Mouse (Mus musculus) hindbrain, embryonic 11.5 days (tissue): Measurements from ENCODE around the gene Crispld2. TPM values are rescaled to one million over a fixed set of nuclear protein-coding genes. Genes with fewer than 3 reads are reported as not detected.
A peak's percentile ranks its signal among the peaks of the same experiment; 100 is the strongest.

Experiments
- ATAC-seq: fragments of 200-750 bp; cut with Nextera tagmentation; 2 replicates; pipeline ENCODE4 v1.8.0; 2017; ENCODE audit warnings: mild to moderate bottlenecking, moderate TSS enrichment, moderate library complexity; ENCODE audit not compliant: low FRiP score
- DNase-seq: peaks from one replicate; pipeline ENCODE4 v3.0.0-alpha.2; 2015; ENCODE audit warnings: low spot score
- H3K27ac ChIP-seq: fragments of 300-500 bp; sonication (generic); 2 replicates; pipeline ENCODE4 v1.5.1; 2014; ENCODE audit warnings: mild to moderate bottlenecking, low read depth, low read length
- H3K27me3 ChIP-seq: fragments of 300-500 bp; sonication (generic); 2 replicates; pipeline ENCODE4 v1.6.1; 2014; ENCODE audit warnings: mild to moderate bottlenecking, low read length, moderate library complexity, mixed read lengths; ENCODE audit not compliant: control insufficient read depth, insufficient read depth
- H3K36me3 ChIP-seq: fragments of 300-500 bp; sonication (generic); 2 replicates; pipeline ENCODE4 v1.6.1; 2014; ENCODE audit warnings: mild to moderate bottlenecking, low read length, moderate library complexity, mixed read lengths; ENCODE audit not compliant: control insufficient read depth, insufficient read depth
- H3K4me1 ChIP-seq: fragments of 300-500 bp; sonication (generic); replicated peaks from 2 replicates; pipeline ENCODE4 v1.6.1; 2014; ENCODE audit warnings: low read length, mixed read lengths; ENCODE audit not compliant: control insufficient read depth, insufficient read depth
- H3K4me2 ChIP-seq: fragments of 300-500 bp; sonication (generic); replicated peaks from 2 replicates; pipeline ENCODE4 v1.6.1; 2014; ENCODE audit warnings: mild to moderate bottlenecking, low read depth, low read length
- H3K4me3 ChIP-seq: fragments of 300-500 bp; sonication (generic); 2 replicates; pipeline ENCODE4 v1.5.1; 2014; ENCODE audit warnings: low read depth, low read length
- H3K9ac ChIP-seq: fragments of 300-500 bp; sonication (generic); 2 replicates; pipeline ENCODE4 v1.6.1; 2014; ENCODE audit warnings: low read depth, low read length
- H3K9me3 ChIP-seq: fragments of 300-500 bp; sonication (generic); 2 replicates; pipeline ENCODE4 v1.6.1; 2016; ENCODE audit warnings: low read length; ENCODE audit not compliant: control insufficient read depth
- WGBS: fragments of 180-500 bp; shearing (Covaris S2); extraction: QIAGEN DNeasy Blood & Tissue Kit; methylation state at CpG from one replicate; pipeline ENCODE4 v1.1.7; 2014; 5-methylcytosine and 5-hydroxymethylcytosine counted together
- polyA plus RNA-seq: library from polyadenylated mRNA; unstranded; fragments of >200 nt; fragmentation: Nextera tagmentation; extraction: Ambion mirVana; gene quantifications from 2 replicates; pipeline ENCODE4 v1.2.1, GENCODE M21; 2014

Crispld2 gene
- polyA plus RNA-seq, 1 experiment from 2014 or later: 2.1 TPM

- 94% methylated on average over 13 of the region's 13 CpGs for WGBS
- DNase-seq (no peak), ATAC-seq (no peak)
- Histone ChIP-seq H3K9me3 (no peaks in the 10 kb centered on the region), H3K4me2 (no peak overlapping the region), H3K27me3 (no peaks in the 10 kb centered on the region), H3K4me1 (no peaks in the 10 kb centered on the region), H3K36me3 (no peaks in the 10 kb centered on the region), H3K27ac (no peak overlapping the region), H3K9ac (no peak overlapping the region), H3K4me3 (no peak overlapping the region)
These were observed 25.1 kb downstream of the Crispld2 start for GRCm38 (mm10) chr8:120017349-120017748.

- no peaks in the 10 kb centered on the region for H3K4me1 ChIP-seq
These were observed 25.5 kb downstream of the Crispld2 start for GRCm38 (mm10) chr8:120017786-120018185.

GRCm38 (mm10) chr8:120018379-120018778 is 26.1 kb downstream of the Crispld2 start:
- H3K27ac ChIP-seq: no peak overlapping the region
- no peak overlapping the region for H3K4me3 ChIP-seq
- no peaks in the 10 kb centered on the region for H3K36me3 ChIP-seq
- no peaks in the 10 kb centered on the region for H3K9me3 ChIP-seq
- no peak overlapping the region for H3K4me2 ChIP-seq
- ATAC-seq: no peak
- no peaks in the 10 kb centered on the region for H3K4me1 ChIP-seq
- H3K9ac ChIP-seq: no peak overlapping the region
- DNase-seq: peak; percentile 30
- WGBS: 30% methylated on average over 6 of the region's 6 CpGs
- H3K27me3 ChIP-seq: no peaks in the 10 kb centered on the region

More at GRCm38 (mm10) chr8:120017786-120018185, 25.5 kb downstream of the Crispld2 start:
- no peak overlapping the region for H3K27ac ChIP-seq
- DNase-seq (no peak), ATAC-seq (no peak)
- 93% methylated on average over 6 of the region's 6 CpGs for WGBS
- H3K36me3 ChIP-seq: no peaks in the 10 kb centered on the region
- no peaks in the 10 kb centered on the region for H3K9me3 ChIP-seq
- H3K9ac ChIP-seq: no peak overlapping the region
- no peak overlapping the region for H3K4me3 ChIP-seq
- H3K4me2 ChIP-seq: no peak overlapping the region
- H3K27me3 ChIP-seq: no peaks in the 10 kb centered on the region

GRCm38 (mm10) chr8:120019297-120019696 is 27.1 kb downstream of the Crispld2 start:
- H3K36me3 ChIP-seq: no peaks in the 10 kb centered on the region
- no peak for DNase-seq
- no peak for ATAC-seq
- H3K9ac ChIP-seq: no peak overlapping the region
- no peak overlapping the region for H3K27ac ChIP-seq
- H3K4me1 ChIP-seq: no peaks in the 10 kb centered on the region
- H3K4me2 ChIP-seq: no peak overlapping the region
- H3K4me3 ChIP-seq: no peak overlapping the region
- H3K27me3 ChIP-seq: no peaks in the 10 kb centered on the region
- 84% methylated on average over 5 of the region's 5 CpGs for WGBS
- H3K9me3 ChIP-seq: no peaks in the 10 kb centered on the region

- Histone ChIP-seq H3K27me3 (no peaks in the 10 kb centered on the region), H3K36me3 (no peaks in the 10 kb centered on the region), H3K9me3 (no peaks in the 10 kb centered on the region), H3K4me1 (no peaks in the 10 kb centered on the region), H3K9ac (no peak overlapping the region), H3K4me2 (no peak overlapping the region), H3K27ac (no peak overlapping the region), H3K4me3 (no peak overlapping the region)
- WGBS: 81% methylated on average over 7 of the region's 7 CpGs
- DNase-seq (no peak), ATAC-seq (no peak)
These were observed 28.1 kb downstream of the Crispld2 start for GRCm38 (mm10) chr8:120020298-120020697.

- ATAC-seq: no peak
- H3K27ac ChIP-seq: no peak overlapping the region
- H3K4me1 ChIP-seq: no peaks in the 10 kb centered on the region; the same call in 1 of the 2 replicates
- no peaks in the 10 kb centered on the region for H3K27me3 ChIP-seq
- 85% methylated on average over 5 of the region's 5 CpGs for WGBS
- no peaks in the 10 kb centered on the region for H3K36me3 ChIP-seq
- H3K9me3 ChIP-seq: no peaks in the 10 kb centered on the region
- no peak overlapping the region for H3K9ac ChIP-seq
- no peak for DNase-seq
- H3K4me2 ChIP-seq: no peak overlapping the region
- no peak overlapping the region for H3K4me3 ChIP-seq
These were observed 34.0 kb downstream of the Crispld2 start for GRCm38 (mm10) chr8:120026199-120026598.

GRCm38 (mm10) chr8:120026991-120027390 is 34.8 kb downstream of the Crispld2 start:
- H3K4me1 ChIP-seq: no peaks in the 10 kb centered on the region; the same call in 1 of the 2 replicates
- H3K27ac ChIP-seq: no peak overlapping the region
- no peak overlapping the region for H3K4me2 ChIP-seq
- WGBS: 82% methylated on average over 6 of the region's 6 CpGs
- DNase-seq: no peak
- H3K9me3 ChIP-seq: no peaks in the 10 kb centered on the region
- H3K36me3 ChIP-seq: no peaks in the 10 kb centered on the region
- no peaks in the 10 kb centered on the region for H3K27me3 ChIP-seq
- no peak for ATAC-seq
- no peak overlapping the region for H3K9ac ChIP-seq
- no peak overlapping the region for H3K4me3 ChIP-seq

GRCm38 (mm10) chr8:120030447-120030846 is 38.2 kb downstream of the Crispld2 start:
- DNase-seq (no peak), ATAC-seq (no peak)
- no peaks in the 10 kb centered on the region for H3K9me3 ChIP-seq
- H3K9ac ChIP-seq: no peak overlapping the region
- 81% methylated on average over 5 of the region's 5 CpGs for WGBS
- H3K36me3 ChIP-seq: no peaks in the 10 kb centered on the region
- no peaks in the 10 kb centered on the region for H3K27me3 ChIP-seq
- H3K27ac ChIP-seq: no peak overlapping the region
- no peak overlapping the region for H3K4me3 ChIP-seq
- no peaks in the 10 kb centered on the region; the same call in 1 of the 2 replicates for H3K4me1 ChIP-seq
- H3K4me2 ChIP-seq: no peak overlapping the region

- no peaks in the 10 kb centered on the region for H3K36me3 ChIP-seq
- ATAC-seq: no peak
- H3K27me3 ChIP-seq: no peaks in the 10 kb centered on the region
- H3K4me3 ChIP-seq: no peak overlapping the region
- no peak overlapping the region for H3K4me2 ChIP-seq
- no peak for DNase-seq
- no peaks in the 10 kb centered on the region for H3K9me3 ChIP-seq
- no peak overlapping the region for H3K27ac ChIP-seq
- 84% methylated on average over 5 of the region's 5 CpGs for WGBS
- H3K4me1 ChIP-seq: no peaks in the 10 kb centered on the region; the same call in 1 of the 2 replicates
- H3K9ac ChIP-seq: no peak overlapping the region
These were observed 40.4 kb downstream of the Crispld2 start for GRCm38 (mm10) chr8:120032549-120033208.
